Mouse (Mus musculus) cortical plate, adult 2 months (tissue): ENCODE results near the gene Nebl. TPM values are rescaled to one million over a fixed set of nuclear protein-coding genes. Genes with fewer than 3 reads are reported as not detected.

ENCODE experiments used
- H3K27ac ChIP-seq: fragments of 200-500 bp; 2 replicates; pipeline ENCODE4 v1.5.1; 2012; ENCODE audit warnings: low read length, control low read depth, inconsistent platforms; ENCODE audit not compliant: insufficient read depth
- H3K4me1 ChIP-seq: fragments of 200-500 bp; 2 replicates; pipeline ENCODE4 v1.6.1; 2011; ENCODE audit warnings: low read length; ENCODE audit not compliant: control insufficient read depth, insufficient read depth
- H3K4me3 ChIP-seq: fragments of 200-500 bp; 2 replicates; pipeline ENCODE4 v1.5.1; 2011; ENCODE audit warnings: mild to moderate bottlenecking, low read length, control low read depth; ENCODE audit not compliant: insufficient read depth
- CTCF ChIP-seq: fragments of 200-500 bp; IDR thresholded peaks from 2 replicates; pipeline ENCODE4 v1.5.1; 2011; ENCODE audit warnings: mild to moderate bottlenecking, control low read depth, low read length; ENCODE audit not compliant: insufficient read depth; ENCODE audit errors: extremely low read depth
- POLR2A ChIP-seq: fragments of 200-500 bp; IDR thresholded peaks from 2 replicates; pipeline ENCODE4 v1.6.1; 2011; ENCODE audit warnings: mild to moderate bottlenecking, low read length, control low read depth; ENCODE audit not compliant: insufficient read depth; ENCODE audit errors: extremely low read depth
- polyA plus RNA-seq: library from polyadenylated mRNA; depleted of rRNA; stranded (reverse); fragments of >200 nt; gene quantifications from 2 replicates; pipeline ENCODE4 v1.2.3, GENCODE M21; 2012

The Nebl gene
- polyA plus RNA-seq, 1 experiment = 36.6 TPM

DNA sequence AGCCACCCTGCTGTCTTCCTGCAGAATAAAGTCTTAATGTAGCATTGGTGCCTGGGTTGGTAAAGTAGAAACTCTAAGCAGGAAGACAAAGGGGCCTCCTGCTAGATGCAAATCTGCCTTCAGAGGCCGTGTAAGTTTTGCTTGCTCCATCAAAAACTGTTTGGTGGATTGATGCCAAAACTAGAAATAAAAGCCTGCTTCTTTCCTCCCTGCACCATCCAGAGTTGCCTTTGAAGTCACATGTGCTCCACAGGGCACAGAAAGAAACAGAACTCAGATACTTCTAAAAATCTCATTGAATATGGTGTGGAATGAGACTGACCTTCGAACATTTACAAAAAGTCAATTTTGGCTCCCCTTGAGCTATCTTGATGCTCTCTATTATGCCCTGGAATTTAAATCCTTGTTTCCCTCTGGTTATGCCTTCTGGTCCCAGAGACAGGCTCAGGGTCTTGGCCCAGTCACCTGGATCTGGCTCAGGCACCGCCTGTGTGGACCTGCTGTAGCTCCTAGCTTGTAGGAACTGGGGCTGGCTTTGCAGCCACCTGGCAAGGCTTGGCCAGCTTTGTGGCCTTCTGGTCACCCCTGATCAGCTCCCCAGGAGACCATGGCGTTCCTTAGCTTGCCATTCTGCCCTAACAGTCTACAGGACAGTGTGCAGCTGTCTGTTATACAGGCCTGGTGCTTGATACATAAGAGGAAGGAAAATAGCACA is 47.8 kb downstream of the Nebl start:
- Histone ChIP-seq H3K4me3 (no peak overlapping the region), H3K27ac (peak overlapping the region; percentile 60), H3K4me1 (peaks cover 3% of the 10 kb centered on the region; the same call in 1 of the 2 replicates)
- no peak for TF ChIP-seq POLR2A
- TF ChIP-seq CTCF = no peak

DNA sequence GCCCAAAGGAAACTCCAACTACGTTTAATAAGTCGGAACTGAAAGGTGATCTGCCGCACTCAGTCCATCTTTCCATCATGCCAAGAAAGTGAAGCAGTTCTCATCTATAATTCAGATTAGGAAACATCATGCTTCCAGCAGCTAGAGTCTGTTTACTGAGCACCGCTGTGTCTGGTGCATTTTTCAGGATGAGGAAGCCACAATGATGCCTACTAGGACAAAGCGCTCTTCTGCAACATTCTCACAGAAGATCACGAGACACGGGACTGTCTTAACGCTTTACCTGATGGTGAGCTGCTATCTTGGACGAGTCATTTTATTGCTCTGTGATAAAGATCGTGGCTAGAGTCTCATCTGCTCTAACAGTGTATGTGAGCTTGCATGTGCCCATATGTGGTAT is 59.1 kb downstream of the Nebl start:
- no peak overlapping the region for H3K4me3 ChIP-seq
- no peak for TF ChIP-seq CTCF
- peaks cover 2% of the 10 kb centered on the region; the same call in 1 of the 2 replicates for H3K4me1 ChIP-seq
- no peak overlapping the region for H3K27ac ChIP-seq

DNA sequence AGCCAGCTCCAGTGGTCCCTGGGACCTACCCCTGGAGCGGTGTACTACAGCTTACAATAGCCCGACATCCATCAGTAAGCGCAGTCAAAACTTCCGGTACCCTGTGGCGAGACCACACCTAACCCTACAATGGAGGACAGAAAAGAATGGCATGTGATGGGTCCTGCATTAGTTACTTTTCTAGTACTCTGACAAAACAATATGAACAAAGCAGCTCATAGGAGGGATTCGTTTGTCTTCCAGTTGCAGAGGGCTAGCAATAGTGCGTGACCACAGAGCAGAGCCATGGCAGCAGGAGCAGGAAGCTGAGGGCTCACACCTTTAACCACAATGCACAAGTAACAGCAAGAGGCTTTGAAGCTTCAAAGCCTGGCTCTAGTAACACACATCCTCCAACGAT is 59.7 kb downstream of the Nebl start:
- Histone ChIP-seq H3K4me1 (peaks cover 2% of the 10 kb centered on the region; the same call in 1 of the 2 replicates), H3K27ac (no peak overlapping the region), H3K4me3 (no peak overlapping the region)
- TF ChIP-seq POLR2A (no peak), CTCF (no peak)

DNA sequence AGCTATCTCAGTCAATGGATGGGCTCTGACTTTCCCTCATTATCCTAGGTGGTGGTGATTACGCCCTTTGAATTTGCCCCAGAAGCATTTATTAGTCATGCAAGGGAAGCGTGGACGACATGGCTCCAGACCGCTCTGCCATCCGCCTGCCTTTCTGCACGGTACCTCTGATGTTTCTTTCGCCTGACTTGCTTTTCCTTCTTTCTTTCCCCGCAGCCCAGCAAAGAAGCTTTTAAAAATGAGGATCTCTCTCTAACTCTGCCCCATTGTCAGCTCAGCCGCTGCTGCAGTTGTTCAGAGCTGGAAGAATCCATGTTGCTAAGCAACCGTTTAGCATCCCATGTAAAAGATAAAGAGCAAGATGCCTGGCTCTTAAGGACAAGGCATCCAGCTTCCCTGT is 61.3 kb downstream of the Nebl start:
- TF ChIP-seq CTCF (no peak), POLR2A (no peak)
- peaks cover 2% of the 10 kb centered on the region; the same call in 1 of the 2 replicates for H3K4me1 ChIP-seq
- peak overlapping the region; percentile 32; the same call in 1 of the 2 replicates for H3K27ac ChIP-seq
- peak overlapping the region; percentile 4; the same call in 1 of the 2 replicates for H3K4me3 ChIP-seq

DNA sequence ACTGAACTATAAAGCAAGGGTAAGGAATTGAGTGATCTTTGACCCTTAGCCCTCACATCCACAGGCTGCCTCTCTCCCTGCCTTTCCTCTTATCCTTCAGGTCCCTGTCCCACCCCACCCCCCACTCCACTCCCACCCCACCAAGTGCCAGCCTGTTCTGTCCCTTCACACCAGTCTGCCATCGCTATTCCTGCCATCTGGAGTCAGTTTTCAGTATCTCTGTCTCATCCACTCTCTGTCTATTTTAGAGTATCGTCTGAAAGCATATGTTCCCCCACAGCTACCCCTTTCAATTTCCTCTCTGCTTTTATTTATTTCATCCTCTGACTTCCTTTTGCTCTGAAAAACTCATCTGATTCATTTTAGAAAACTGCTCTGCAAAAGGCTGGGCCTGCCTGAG is 62.3 kb downstream of the Nebl start:
- Histone ChIP-seq H3K27ac (no peak overlapping the region), H3K4me3 (no peak overlapping the region), H3K4me1 (peaks cover 2% of the 10 kb centered on the region; the same call in 1 of the 2 replicates)
- no peak for TF ChIP-seq POLR2A
- no peak for TF ChIP-seq CTCF

DNA sequence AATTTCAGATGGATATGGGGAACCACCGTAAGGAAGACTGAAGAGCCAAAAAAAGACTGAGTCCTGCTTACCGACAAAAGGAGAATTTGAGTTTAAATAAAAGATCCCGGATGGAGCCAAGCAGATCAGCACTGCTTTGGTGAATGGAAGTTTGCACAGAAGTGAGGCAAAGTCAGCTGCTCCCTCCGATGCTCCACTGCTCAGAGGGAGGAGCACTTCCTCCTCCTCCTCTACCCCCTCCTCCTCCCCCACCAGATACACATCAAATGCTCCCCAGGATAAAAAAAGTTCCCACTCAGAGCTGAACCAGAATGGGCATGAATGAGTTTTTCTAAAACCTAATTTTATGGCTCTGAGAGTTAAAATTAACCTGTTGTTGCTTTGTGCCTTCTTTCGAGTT is 73.1 kb downstream of the Nebl start:
- 0 out of 2 replicates have a peak, but pooled peaks cover 1% of the 10 kb centered on the region for H3K4me1 ChIP-seq
- H3K27ac ChIP-seq = no peak overlapping the region
- H3K4me3 ChIP-seq = no peak overlapping the region
- TF ChIP-seq POLR2A = no peak
- TF ChIP-seq CTCF = no peak

DNA sequence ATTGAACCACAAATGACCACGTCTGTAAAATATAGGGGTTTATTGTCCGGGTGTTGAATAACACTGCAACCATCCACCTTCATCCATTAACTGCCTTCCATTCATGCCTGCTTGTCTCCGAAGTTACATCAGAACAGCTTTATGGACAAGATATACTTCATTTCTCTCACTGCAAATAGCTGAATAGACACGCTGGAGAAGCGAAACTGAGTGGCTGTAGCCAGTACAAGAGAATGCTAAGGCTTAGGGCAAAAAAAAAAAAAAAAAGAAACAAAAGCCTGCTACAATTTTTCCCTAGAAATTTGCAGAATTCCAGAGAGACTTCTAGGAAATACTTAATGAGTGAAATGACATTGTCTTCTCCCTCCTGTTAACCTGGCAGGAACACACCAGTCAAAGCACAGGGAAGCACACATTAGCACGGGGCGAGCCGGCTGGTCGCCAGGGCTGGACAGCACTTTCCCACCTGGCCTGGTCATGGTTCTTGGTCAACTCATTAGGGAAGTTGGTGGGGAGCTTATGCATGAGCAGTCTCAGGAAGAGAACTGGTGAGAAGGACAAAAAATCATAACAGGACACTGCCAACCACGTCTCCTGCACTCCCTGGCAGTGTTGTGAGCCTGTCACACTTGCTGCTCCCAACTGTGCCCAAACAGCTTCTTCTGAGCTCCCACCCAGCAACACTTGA is 81.0 kb downstream of the Nebl start:
- H3K4me1 ChIP-seq = peaks cover 2% of the 10 kb centered on the region; the same call in 1 of the 2 replicates
- H3K27ac ChIP-seq = no peak overlapping the region
- H3K4me3 ChIP-seq = no peak overlapping the region
- no peak for TF ChIP-seq CTCF
- no peak for TF ChIP-seq POLR2A

DNA sequence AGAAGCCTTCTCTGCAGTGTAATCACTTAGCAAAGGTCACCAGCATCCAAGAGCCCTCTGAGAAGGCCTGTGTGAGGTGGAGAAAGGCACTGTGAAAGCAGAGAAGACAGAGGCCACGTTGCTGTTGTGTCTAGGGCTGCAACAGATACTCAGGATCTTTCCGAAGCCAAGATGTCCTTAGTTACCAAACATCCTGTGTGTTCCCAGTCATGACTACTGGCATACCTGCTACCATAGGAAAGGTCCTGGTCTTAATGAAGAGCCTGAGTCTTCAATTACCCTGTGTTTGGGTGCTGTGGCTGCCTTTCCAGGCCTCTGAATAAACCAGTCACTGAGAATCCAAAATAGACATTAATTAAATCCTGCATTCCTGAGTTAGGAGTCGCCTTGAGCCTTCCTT is 81.5 kb downstream of the Nebl start:
- H3K4me1 ChIP-seq = peaks cover 2% of the 10 kb centered on the region; the same call in 1 of the 2 replicates
- no peak overlapping the region for H3K4me3 ChIP-seq
- TF ChIP-seq POLR2A (no peak), CTCF (no peak)
- H3K27ac ChIP-seq = no peak overlapping the region

DNA sequence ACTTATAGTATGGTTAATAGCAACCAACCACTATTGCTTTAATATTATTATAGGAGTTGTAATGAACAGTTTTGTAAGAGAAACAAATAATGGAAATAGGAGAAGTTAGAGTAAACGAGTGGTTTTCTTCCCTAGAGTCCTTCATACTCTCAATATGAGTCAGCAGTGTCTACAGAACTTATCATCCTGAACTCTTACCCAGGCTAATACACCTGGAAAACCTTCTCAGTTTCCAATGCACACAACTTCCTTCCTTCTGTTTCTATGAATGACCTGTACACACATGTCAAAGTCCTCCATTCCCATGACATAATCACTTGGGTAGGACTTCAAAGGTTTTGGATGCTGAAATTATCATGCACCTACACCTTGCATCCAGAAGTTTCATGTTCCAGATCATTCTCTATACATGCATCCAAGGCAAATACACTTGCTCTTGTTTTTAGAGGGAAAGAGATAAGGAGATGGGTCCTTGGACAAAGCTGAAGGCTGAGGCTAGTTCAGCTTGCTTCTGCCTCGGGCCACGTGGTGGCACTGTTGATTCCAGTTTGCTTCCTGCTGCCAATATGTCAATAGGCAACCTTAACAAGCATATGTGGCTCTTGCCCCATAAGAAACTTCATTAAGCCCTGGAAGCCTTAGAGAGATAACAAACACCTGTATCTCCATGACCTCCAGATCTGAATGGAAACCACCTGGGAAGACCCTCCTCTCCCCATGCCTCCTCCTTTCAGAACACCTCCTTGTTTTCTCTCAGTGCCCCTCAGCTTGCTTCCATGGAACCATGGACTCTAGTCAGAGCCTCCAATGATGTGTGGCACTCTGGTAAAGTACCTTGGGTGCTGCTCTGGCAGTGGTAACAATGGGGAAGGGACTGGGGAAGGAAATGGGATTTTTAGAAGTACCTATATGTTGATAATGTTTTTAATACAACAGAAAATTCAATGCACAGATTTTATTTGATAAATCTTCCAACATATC is 86.7 kb downstream of the Nebl start:
- Histone ChIP-seq H3K4me1 (no peaks in the 10 kb centered on the region), H3K27ac (no peak overlapping the region), H3K4me3 (no peak overlapping the region)
- peak; percentile 87 for TF ChIP-seq CTCF
- TF ChIP-seq POLR2A = no peak
